Mouse (Mus musculus) fat pad, adult 2 months (tissue): ENCODE data around the gene Trib2.

Experiments
- DNase-seq: peaks from one replicate; pipeline ENCODE4 v3.0.0-alpha.2; 2011; ENCODE audit warnings: low read depth, low spot score; ENCODE audit errors: extremely low read depth

The Trib2 gene

DNA sequence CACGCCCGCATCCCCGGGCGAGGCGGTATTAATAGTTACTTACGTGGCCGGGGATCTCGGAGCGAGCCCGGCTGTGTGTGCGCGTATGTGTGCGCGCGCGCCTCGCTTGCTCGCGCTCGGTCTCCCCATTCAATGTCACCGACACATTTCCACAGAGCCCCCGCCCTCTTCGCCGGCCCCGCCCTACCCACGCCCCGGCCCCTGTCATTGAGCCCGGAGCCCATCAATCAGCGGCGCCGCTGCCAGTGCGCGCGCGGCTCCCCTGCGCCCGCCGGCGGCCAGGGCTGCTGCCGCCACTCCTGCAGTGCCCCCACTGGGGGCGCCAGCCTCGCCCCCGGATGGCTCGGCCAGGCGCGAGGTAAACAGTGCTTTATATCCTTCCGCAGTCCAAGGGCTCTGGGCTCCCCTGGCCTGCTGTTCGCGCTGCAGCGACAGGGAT lies at the start of gene Trib2:
Gene Trib2 (minus strand): TSS at position 183 of the 439 bp plus-strand sequence.
- DNase-seq, result no peak

DNA sequence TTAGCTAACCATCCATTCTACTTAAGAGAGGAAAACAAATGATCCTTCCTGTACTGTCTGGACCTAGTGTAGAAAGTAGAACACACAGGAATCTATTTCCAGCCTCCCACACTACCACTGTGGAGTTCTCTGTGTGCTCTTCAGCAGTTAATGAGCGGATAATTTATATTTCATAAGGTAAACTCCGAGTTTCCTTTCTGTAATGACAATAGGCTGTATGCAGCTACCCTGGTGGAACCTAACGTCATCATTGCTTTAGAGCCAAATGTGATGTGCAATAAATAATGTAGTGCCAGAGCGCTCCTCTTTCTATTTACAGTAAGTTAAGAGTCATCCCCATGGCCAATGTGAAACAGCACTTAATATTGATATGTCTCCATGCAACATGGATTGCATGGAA lies 41.3 kb upstream of the Trib2 start:
- no peak for DNase-seq

DNA sequence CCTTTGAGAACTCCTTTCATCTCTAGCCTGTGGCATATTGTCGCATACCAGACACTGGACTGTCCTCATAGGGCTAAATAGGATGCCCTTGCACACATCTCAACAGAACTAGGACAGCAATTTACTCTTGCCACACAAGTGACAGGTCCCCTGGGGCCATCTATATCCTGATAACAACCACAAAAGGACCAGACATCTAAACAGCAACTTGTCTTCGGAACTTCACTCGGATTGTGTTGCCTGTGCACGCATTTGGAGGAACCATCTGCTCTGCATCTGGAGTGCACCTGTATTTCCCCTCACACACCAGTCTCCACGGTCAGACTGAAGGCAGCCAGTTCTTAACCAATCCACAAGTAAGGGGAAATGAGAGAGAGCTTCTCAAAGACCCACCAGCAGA lies 39.2 kb upstream of the Trib2 start:
- no peak for DNase-seq

DNA sequence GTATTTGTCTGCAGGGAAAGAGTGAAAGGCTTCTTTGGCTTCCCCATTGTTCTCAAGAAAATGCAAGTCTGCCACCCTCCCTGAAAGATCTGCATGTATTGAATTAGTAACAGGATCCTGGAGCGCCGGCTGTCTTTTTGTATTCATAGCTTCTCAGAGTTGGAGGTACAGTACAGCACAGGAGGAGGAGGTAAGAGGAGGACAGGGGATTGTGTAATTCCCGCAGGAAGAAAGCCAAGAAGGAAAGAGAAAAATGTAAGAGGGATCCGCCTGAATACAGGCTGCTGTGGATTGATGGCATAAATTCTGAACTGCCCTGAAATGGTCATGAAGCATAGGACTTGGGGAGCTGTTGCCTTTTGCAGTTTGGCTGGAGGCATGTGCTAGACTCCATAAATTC lies 36.1 kb upstream of the Trib2 start:
- DNase-seq, result peak; percentile 91

DNA sequence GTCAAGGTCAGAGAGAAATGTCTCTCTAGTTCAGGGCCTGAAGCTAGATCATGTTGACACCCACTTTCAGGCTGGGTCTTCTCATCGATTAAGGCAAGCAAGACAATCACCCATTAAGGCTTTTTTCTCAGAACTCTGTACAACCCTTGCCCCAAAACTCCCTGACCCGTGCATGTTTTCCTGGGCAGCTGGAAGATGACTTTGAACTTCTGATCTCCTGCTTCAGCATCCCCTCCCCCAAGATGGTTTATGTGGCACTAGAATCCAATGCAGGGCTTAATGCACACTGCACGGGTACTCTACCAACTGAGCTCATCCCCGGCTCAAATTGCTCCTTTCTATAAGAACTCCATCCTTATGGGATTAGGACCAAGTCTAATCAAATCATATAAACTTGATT lies 35.3 kb upstream of the Trib2 start:
- no peak for DNase-seq

DNA sequence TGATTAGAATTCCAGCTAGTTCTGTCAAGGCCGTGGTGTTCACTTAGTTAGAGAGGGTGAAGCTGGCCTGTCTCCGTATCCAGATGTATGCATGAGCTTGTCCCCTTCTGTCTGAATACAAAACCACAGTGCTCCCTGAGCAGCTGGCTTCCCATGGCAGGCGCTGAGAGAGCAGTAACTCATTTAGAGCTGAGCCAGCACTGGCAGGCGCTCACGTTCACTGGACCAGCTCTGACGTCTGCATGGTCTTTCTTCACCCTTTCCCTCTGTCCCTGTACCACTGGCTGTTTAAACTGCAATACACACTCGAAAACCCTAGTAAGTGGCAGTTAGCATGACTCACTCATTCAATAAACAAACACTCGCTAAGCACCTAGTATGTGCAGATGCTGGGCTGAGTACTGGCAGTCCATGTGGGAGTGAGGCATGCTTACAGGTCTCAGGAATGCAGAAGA lies 33.7 kb upstream of the Trib2 start:
- DNase-seq, result no peak

DNA sequence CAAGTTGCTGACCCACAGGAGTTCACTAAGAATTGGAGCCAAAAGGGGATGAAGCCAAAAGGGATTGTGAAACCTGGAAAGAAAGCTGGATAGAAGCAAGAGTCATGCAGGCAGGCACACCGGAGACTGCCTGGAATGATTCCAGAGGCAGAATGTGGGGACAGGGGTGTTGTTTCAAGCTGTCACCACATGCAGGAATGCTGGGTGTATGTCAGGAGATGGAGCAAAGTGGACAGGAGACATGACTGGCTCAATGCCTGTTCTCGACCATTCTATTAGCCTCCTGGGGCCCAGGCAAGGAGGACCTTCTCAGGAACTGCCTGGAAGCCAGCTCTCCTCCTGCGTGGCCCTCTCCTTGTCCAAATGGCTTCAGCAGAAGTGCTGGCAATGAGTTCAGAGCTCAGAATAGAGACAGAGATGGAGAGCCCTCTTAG lies 33.2 kb upstream of the Trib2 start:
- DNase-seq, result peak; percentile 92

DNA sequence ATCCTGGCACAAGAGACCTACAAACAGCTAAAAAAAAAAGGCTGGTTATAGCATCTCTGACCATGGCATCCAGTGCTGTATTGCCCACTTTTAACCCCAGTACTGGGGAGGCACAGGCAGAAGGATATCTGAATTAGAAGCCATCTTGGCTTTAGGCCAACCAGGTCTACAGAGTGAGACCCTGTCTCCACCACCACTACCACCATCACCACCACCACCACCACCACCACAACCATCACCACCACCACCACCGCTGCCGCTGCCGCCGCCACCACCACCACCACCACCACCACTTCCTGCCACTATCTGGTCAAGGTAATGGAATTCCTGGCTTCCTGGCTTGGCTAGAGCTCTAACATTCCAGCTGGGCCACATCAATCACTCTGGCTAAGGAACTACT lies 31.7 kb upstream of the Trib2 start:
- no peak for DNase-seq

DNA sequence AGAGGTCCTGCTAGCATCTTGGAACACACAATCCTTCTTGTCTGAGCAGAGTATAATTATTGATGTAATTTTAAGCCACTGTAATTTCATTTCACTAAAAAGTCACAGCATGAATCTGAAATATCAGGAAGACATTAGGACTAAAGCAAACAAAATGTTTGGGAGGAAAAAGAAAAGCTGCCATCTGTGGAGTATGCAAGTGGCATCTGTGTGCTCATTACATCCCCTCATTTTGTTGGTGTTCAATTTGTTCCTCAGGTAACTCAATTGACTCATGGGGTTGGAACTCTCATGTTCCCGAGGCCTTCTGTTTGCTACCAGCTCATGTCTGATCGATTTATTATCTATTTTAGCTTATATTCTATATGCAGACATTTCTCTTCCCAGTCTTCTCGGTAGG lies 28.0 kb upstream of the Trib2 start:
- no peak for DNase-seq

DNA sequence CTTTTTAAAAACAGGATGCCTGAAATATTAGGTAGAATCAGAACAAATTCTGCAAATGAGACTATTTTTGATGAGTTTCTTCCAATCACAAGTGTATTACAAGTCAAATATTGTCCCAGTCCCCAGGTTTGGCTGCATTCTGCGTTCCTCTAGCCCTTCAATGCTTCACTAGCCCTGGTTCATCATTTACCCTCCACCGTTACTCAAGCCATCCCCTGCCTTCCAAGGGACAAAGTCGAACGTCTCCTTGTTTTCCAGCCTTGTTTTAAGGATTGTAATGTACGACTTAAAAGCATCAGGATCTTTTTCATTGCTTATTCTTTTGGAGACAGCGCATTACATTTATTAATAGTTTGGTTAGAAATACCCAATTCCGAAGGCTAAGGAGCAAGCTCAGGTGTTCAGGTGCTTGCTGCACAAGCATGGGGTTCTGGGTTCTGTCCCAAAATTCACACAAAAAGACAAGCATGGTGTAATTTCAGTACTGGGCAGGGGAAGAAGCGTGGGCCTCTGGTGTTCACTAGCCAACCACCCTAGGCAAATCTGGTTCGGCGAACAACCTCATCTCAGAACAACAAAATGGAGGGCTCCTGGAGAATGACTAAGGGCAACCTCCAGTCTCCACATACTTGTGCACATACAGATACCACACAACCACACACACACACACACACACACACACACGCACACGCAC lies 24.3 kb upstream of the Trib2 start:
- no peak for DNase-seq

DNA sequence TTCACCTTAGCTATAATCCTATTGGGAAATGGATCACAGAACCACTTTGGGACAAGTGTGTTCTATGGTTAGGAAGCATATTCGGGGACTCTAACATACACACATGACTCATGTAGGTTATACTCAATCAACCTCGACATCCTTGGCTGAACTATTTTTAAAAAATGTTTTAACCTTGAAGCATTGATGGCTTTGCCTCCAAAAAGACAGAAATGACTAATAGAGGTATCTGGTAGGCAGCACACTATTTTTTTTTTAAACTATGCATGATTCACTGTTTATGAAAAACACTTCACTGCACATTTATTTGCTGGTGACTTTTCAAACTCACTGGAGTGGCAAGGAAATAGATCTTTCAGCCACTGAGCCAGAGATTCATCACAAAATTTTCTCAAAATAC lies 21.5 kb upstream of the Trib2 start:
- no peak for DNase-seq

DNA sequence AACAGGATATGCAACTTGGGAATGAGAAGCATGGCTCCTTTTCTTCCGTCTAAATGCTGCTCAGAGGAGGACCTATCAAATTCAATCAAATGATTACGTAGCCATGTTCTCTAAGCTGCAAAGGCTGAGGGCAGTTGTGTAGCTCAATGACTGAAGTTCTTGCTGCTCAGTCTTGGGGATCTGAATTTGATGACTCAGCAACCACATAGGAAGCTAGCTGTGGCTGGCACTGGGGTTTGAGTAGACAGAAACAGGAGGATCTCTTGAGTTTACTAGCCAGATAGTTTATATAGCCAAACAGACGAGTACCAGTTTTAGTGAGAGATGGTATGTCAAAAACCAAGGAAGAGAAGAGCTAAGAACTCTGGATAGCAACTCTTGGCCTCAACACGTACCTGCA lies 20.8 kb upstream of the Trib2 start:
- no peak for DNase-seq

DNA sequence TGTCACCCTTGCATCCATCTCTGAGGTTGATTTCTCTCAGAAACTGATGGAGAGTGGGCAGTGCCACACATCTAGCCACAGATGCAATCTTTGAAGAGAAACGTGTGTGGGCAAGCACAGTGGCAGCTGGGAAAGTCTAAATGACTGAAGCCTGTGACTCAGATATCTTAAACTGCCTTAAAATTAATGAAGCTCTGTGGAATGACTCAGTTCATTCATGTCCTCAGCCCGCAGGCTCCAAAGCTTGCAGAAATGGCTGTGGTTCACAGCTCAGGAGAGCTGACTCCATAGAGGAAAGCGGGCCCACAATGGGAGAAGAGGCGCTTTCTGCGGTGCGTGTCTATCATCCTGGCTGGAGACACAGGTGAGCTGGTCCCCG lies 15.9 kb upstream of the Trib2 start:
- DNase-seq, result no peak

DNA sequence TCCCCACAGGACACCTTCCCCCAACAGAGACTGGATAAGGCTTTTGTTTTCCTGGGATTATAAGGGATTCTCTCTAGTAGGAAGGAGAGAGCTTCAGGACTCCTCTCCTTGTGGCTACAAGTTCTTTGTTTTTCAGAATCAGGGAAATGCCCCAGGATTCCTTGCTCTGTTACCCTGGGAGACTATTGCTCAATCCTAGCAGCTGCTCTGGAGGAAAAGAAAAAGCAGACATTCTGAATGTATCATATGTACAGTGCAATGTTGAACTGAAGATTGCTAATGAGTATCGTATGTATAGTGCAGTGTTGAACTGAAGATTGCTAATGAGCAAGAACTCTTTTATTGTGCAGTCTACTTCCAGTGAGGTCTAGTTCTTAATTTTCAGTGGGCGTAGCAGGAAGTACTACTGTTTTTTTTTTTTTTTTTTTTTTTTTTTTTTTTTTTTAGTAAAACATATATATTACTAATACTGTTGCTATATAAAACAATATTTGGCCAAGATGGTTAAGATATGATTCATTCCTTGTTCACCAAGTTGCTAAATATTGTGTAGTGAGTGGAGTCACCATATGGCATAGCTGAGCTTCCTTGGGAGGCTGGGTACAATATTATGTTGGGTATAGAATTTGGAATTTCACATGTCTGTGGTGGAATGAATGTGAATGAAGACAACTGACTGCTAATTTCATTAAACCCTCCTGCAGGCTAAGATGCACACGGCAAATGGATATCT lies 15.4 kb upstream of the Trib2 start:
- DNase-seq, result no peak

DNA sequence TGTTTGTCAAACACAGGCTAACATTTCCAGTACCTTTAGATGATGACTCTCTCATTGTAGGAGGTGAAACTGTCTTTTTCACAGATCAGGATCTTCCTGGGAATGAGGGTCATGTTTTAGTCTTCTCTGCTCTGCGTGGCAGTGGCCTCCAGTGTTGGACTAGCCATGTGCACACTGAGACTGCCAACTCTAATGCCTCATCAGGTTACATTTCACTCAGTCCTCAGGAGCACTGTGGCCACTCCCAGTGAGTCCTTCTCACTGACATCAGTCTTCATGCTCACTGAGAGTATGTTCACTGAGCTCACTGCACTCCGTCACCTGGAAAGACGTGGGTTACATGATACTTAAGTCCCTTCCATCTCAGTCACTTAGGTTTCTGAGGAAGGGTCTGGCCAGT lies 14.0 kb upstream of the Trib2 start:
- no peak for DNase-seq

DNA sequence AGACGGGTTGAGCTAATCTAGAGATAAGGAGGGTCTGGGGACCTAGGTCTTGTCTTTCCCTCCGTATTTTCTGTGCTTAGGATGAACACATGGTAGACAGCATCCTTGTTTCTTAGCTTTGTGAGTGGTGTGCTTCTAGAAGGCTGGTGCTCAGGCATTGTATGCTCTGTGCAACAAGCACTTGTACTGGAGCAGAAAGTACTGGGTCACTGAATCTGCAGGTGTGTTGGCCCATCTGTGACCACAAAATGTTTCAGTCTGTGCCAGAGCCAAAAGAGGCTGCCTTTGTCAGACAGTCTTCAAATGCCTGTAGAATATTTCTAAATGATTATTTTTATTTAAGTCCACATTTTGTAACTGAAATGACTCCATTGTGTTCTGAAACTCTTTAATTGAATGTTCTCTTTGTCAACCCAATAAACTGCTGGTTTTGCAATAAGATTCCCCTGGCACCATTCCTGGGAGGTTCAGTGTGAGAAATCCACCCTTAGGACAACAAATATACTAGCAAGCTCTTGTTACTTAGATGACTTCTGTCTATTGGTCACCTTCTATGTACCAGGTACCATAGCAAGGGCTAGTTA lies 12.2 kb upstream of the Trib2 start:
- no peak for DNase-seq

DNA sequence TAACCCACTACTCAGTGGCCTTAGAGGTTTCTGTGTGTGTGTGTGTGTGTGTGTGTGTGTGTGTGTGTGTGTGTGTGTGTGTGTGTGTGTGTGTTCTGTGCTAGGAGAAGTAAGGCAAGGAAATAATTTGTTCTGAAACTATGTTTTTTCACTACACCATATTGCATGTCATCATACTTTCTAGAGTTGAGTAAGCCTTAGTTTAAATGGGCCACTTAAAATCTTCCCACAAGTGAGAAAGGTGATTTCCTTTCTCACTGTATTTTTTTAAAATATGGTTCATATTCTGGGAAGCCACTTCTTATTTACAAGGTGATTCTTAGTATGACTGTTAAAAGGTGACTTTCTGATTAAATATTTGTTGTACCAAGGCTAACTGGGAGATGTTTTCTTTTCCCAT lies 4.3 kb upstream of the Trib2 start:
- DNase-seq, result no peak

DNA sequence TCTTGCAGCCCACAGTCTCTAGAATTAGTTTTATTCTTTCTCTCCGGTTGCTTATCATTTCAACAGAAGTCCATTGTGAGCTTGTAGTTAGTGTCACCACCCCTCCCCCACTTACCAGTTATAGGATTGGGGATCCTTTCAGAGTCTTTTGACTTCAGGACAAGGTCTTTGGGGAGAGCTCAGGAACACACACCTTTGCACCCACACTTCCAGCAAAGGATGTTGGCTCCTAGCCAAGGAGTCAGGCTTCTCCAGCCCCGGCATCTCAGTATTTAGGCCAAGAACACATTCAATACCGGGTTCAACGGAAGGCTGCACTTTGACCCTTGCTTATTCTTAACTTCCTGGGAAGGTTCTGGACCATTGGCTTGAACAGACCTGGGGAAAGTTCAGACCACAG lies 643 bp upstream of the Trib2 start:
- DNase-seq, result no peak

DNA sequence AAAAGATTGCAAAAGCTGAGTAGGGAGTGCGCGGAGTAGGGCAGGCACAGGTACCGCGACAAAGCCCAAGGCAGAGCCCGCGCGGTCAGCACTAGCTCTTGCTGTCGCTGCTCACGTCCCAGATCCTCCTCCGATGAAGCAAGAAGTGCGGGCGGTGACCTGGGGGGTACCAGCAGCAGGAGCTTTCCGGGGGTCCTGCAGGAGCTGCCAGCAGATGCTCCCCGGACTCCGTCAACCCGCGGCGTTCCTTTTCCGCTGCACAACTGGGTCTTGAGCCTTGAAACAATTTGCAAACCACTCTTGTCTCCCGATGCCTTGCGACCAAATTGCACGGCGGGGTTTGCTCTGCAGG lies 492 bp downstream of the Trib2 start:
- DNase-seq, result no peak

DNA sequence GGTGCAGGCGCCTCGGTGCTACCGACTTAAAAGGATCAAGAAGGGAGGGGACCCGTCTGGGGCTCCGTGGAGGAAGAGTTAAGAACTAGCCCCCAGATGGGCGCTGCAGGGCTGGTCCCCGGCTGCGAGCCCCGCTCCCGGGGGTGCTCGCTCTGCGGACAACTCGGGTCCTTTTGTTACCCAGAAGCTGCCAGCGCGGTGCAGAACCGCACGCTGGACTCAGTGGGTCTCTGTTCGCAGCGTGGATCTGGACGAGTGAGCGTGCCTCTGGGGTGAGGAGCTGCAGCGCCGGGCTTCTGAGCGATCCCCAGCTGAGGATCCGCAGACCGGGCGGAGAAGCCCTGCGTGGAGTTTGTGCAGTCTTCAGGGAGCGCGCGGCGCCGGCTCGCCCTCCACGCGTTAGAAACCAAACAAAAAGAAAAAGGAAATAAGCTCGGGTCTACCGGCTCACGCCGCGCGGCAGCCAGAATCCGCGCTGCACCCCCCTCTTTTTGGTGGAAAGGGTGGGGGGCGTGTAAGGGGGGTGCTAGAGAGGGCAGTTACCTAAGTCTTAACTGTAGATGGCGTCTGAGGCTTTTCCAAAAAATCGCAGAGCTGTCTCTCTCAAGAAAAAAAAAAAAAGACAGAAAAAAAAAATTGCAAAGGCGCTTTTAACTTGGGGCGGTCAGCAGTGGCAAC lies 1.0 kb downstream of the Trib2 start:
- no peak for DNase-seq

DNA sequence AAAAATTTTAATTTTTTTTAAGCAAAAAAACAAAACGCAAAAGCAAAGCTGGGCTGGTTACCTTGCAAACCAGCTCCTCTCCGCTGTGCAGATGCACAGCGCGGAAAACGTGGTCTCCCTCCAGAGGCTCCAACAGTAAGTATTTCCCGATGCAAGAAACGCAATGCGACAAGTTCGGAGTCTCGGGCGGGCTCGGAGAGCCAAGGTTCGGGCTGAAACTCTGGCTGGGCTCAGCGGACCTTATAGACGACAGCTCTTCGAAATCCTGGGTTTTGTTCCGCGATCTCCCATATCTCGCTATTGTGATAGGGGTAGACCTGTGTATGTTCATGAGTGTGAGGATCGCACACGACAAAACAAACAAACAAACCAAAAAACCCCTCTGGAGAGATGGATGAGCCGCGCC lies 1.5 kb downstream of the Trib2 start:
- DNase-seq, result no peak
